Mouse (Mus musculus) hindbrain, embryonic 16.5 days (tissue): Measurements from ENCODE around the gene Zfp536. TPM values are rescaled to one million over a fixed set of nuclear protein-coding genes. Genes with fewer than 3 reads are reported as not detected.
A peak's percentile ranks its signal among the peaks of the same experiment; 100 is the strongest.

Source experiments
- ATAC-seq: fragments of 200-750 bp; cut with Nextera tagmentation; 2 replicates; pipeline ENCODE4 v1.8.0; 2017; ENCODE audit warnings: moderate TSS enrichment, moderate library complexity
- H3K27ac ChIP-seq: fragments of 300-500 bp; sonication (generic); 2 replicates; pipeline ENCODE4 v1.5.1; 2014; ENCODE audit warnings: low read depth, mild to moderate bottlenecking, control low read depth, low read length, moderate library complexity
- H3K27me3 ChIP-seq: fragments of 300-500 bp; sonication (generic); replicated peaks from 2 replicates; pipeline ENCODE4 v1.6.1; 2014; ENCODE audit warnings: low read length; ENCODE audit not compliant: control insufficient read depth, insufficient read depth
- H3K36me3 ChIP-seq: fragments of 300-500 bp; sonication (generic); 2 replicates; pipeline ENCODE4 v1.6.1; 2014; ENCODE audit warnings: mild to moderate bottlenecking, low read length, moderate library complexity, mixed read lengths; ENCODE audit not compliant: control insufficient read depth, insufficient read depth
- H3K4me1 ChIP-seq: fragments of 300-500 bp; sonication (generic); 2 replicates; pipeline ENCODE4 v1.6.1; 2014; ENCODE audit warnings: low read depth, low read length; ENCODE audit not compliant: control insufficient read depth, insufficient read depth
- H3K4me2 ChIP-seq: fragments of 300-500 bp; sonication (generic); 2 replicates; pipeline ENCODE4 v1.6.1; 2014; ENCODE audit warnings: mild to moderate bottlenecking, low read length, control low read depth, moderate library complexity
- H3K4me3 ChIP-seq: fragments of 300-500 bp; sonication (generic); 2 replicates; pipeline ENCODE4 v1.5.1; 2014; ENCODE audit warnings: mild to moderate bottlenecking, low read length, control low read depth, moderate library complexity
- H3K9ac ChIP-seq: fragments of 300-500 bp; sonication (generic); 2 replicates; pipeline ENCODE4 v1.6.1; 2014; ENCODE audit warnings: low read depth, mild to moderate bottlenecking, control low read depth, low read length, moderate library complexity
- H3K9me3 ChIP-seq: fragments of 300-500 bp; sonication (generic); 2 replicates; pipeline ENCODE4 v1.6.1; 2014; ENCODE audit warnings: mild to moderate bottlenecking, low read length, moderate library complexity; ENCODE audit not compliant: control insufficient read depth
- WGBS: fragments of 180-500 bp; shearing (Covaris S2); extraction: QIAGEN DNeasy Blood & Tissue Kit; methylation state at CpG from one replicate; pipeline ENCODE4 v1.1.7; 2014; 5-methylcytosine and 5-hydroxymethylcytosine counted together
- polyA plus RNA-seq: library from polyadenylated mRNA; unstranded; fragments of >200 nt; fragmentation: Nextera tagmentation; extraction: Ambion mirVana; gene quantifications from 2 replicates; pipeline ENCODE4 v1.2.1, GENCODE M21; 2015

Zfp536 gene
- polyA plus RNA-seq, 1 experiment from 2014 or later, result 28.5 TPM

DNA sequence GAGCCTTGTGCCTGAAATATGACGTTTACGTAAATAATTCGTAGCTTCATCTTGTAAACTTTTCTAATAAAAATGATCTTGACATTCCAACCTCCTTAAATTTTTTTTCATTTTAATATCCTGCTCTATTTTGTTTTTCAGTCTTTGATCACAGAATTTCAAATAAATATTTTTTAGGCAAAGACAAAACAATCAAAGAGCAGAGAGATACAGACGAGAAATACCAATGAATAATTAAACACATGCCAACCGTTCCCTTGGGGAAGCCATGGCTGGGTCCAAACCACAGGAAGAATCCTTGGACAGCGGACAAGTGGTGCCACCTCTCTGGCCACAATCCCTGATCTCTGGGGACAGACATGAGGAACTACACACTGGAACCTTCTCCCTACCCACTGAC is 38.3 kb downstream of the Zfp536 start:
- no peak for ATAC-seq
- Histone ChIP-seq H3K4me1 (peaks cover 13% of the 10 kb centered on the region), H3K27me3 (no peaks in the 10 kb centered on the region), H3K9ac (no peak overlapping the region), H3K4me3 (no peak overlapping the region), H3K27ac (no peak overlapping the region), H3K4me2 (no peak overlapping the region), H3K36me3 (no peaks in the 10 kb centered on the region), H3K9me3 (no peaks in the 10 kb centered on the region)
- 49% methylated on average over 6 of the region's 6 CpGs for WGBS

DNA sequence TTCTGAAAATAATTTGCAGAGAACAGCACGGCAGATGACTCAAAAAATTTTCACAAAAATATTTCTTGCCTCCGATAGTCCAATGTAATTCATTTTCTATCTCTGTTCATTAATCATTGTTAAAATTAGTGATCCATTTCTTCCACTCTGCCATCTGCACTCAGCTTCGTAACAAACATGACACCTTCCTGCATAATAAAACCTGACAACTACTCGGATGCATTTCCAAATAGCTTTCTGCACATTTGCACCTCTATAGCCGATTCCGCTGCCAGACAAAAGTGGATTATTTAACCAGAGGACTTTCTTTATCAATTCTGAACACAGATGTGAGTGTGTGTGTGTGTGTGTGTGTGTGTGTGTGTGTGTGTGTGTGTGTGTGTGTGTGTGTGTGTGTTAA is 38.9 kb downstream of the Zfp536 start:
- H3K4me1 ChIP-seq, result peaks cover 13% of the 10 kb centered on the region
- no peak overlapping the region for H3K4me2 ChIP-seq
- no peak overlapping the region for H3K4me3 ChIP-seq
- ATAC-seq, result no peak
- no peak overlapping the region for H3K9ac ChIP-seq
- no peaks in the 10 kb centered on the region for H3K9me3 ChIP-seq
- H3K36me3 ChIP-seq, result no peaks in the 10 kb centered on the region
- H3K27me3 ChIP-seq, result no peaks in the 10 kb centered on the region
- WGBS, result 41% methylated on average over 6 of the region's 6 CpGs
- H3K27ac ChIP-seq, result no peak overlapping the region

DNA sequence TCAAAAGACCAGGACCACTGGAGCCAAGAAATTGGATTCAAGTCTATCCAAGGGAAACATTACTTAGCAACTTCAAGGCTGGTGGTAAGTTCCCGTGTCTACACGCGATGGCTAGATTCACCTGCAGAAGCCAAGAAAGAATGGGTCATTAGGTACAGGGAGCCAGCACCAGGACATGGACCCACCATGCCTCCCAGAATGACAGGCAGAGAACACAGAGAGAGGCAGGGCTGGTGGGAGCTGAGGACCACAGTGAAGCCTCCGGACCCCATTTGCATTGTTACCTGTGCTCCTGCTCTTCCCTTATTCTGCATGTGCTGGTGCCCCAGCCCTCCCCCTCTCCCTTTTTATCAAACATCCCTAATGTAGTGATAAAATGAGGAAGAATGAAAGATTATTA is 39.4 kb downstream of the Zfp536 start:
- no peak overlapping the region for H3K9ac ChIP-seq
- no peaks in the 10 kb centered on the region for H3K9me3 ChIP-seq
- ATAC-seq, result no peak
- no peak overlapping the region for H3K4me2 ChIP-seq
- no peak overlapping the region for H3K4me3 ChIP-seq
- 86% methylated on average over 4 of the region's 4 CpGs for WGBS
- H3K27ac ChIP-seq, result no peak overlapping the region
- H3K36me3 ChIP-seq, result no peaks in the 10 kb centered on the region
- peaks cover 13% of the 10 kb centered on the region for H3K4me1 ChIP-seq
- H3K27me3 ChIP-seq, result no peaks in the 10 kb centered on the region

DNA sequence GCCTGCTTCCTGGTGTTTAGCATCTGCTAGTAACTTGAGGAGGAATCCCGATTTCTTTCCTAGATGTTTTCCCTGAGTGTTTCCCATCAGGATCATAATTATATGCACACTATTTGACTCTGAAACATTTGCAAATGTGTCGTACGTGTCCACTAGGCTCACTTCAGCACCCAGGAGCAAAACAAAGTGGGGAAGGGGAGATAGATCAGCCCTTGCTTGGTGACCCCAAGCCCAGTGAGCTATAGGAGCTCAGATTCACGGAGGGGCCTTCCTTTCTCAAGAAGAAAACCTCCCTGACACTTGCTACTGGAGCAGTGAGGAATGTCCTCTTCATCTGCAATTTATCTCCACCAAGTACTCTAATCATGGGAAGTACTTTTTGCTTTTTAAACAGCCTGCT is 40.7 kb downstream of the Zfp536 start:
- 64% methylated on average over 4 of the region's 4 CpGs for WGBS
- Histone ChIP-seq H3K36me3 (no peaks in the 10 kb centered on the region), H3K27ac (no peak overlapping the region), H3K4me3 (no peak overlapping the region), H3K9me3 (no peaks in the 10 kb centered on the region), H3K27me3 (no peaks in the 10 kb centered on the region), H3K4me2 (no peak overlapping the region), H3K4me1 (peaks cover 13% of the 10 kb centered on the region), H3K9ac (no peak overlapping the region)
- ATAC-seq, result no peak

DNA sequence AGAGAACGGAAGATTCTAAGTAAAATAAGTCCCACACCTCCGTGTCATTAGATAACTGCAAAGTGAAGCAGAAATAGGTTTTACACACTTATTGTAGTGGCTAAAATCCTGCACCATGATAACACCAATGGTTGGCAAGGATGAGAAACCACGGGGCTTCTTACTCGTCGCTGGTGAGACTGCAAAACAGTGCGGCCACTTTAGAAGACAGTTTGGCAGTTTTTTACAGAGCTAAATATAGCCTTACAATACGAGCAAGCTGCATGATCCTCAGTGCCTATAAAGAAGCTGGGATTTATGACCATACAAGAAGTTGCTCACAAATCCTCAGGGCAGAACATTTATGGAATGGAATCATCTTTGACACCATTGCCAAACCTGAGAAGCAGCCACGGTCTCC is 45.7 kb downstream of the Zfp536 start:
- Histone ChIP-seq H3K4me1 (peaks cover 8% of the 10 kb centered on the region), H3K27ac (no peak overlapping the region), H3K4me3 (no peak overlapping the region), H3K27me3 (no peaks in the 10 kb centered on the region), H3K36me3 (no peaks in the 10 kb centered on the region), H3K9ac (no peak overlapping the region), H3K9me3 (no peaks in the 10 kb centered on the region), H3K4me2 (no peak overlapping the region)
- whole genome bisulfite sequencing, result 82% methylated on average over 8 of the region's 8 CpGs
- ATAC-seq, result no peak

DNA sequence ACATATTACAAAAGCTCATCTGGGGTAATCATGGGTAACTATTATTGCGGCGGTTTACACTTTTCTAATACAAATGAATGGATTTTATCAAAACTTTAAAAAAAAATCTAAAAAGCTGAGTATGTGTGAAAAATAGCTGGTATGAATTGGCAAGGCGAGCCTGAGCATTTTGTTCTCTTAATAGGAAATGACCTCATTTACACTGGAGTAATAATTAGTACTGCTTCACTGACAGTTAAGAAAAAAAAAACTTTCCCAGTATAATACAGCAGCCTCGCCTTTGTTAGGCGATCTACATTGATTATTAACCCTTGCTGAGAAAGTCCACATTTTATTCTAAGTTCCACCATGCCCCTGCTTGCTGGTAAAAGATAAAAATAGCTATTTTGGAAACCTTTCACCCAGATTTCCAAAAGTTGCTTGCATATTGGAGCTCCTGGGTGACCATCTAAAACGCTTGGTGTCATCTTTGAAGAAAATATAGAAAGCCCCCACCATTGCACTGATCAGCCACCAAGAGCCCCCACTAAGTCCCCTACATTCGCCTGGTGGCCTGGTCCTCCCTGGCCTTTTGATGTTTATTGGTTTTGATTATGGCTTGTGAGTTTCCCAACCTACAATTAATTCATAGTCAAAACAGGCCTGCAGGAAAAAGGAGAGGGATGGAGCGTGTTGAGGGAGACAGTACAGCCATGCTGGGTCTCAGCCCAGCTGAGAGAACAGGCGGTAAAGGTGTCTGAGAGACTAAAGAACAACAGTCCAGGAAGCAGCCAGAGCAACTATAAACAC is 49.2 kb downstream of the Zfp536 start:
- no peak for ATAC-seq
- H3K9me3 ChIP-seq, result no peaks in the 10 kb centered on the region
- H3K27ac ChIP-seq, result no peak overlapping the region
- H3K4me3 ChIP-seq, result no peak overlapping the region
- no peaks in the 10 kb centered on the region for H3K27me3 ChIP-seq
- no peak overlapping the region for H3K4me2 ChIP-seq
- peaks cover 10% of the 10 kb centered on the region for H3K4me1 ChIP-seq
- no peaks in the 10 kb centered on the region for H3K36me3 ChIP-seq
- H3K9ac ChIP-seq, result no peak overlapping the region
- WGBS, result 42% methylated on average over 9 of the region's 9 CpGs

DNA sequence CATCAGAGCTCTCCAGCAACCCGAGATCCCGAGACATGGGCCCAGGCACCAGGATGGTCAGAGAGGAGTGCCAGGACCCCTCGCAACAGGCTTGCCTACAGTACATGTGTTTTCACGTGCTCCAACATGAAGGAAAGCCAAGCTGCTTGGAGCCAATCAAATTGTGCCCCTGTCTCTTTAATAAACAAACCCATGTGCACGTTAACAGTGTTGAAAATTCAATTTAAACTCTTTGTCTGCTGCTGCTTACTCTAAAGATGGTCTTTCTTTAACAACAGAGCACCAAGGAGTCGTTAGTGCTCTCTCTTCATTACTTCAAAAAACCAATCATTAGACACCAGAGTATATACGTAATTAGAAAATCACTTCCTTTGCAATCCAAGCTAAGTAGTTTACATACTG is 50.2 kb downstream of the Zfp536 start:
- Histone ChIP-seq H3K4me3 (no peak overlapping the region), H3K36me3 (no peaks in the 10 kb centered on the region), H3K9ac (no peak overlapping the region), H3K27ac (no peak overlapping the region), H3K4me1 (peaks cover 14% of the 10 kb centered on the region), H3K4me2 (peak overlapping the region; percentile 16; the same call in 1 of the 2 replicates), H3K27me3 (no peaks in the 10 kb centered on the region), H3K9me3 (no peaks in the 10 kb centered on the region)
- ATAC-seq, result peak; percentile 43
- 44% methylated on average over 7 of the region's 7 CpGs for WGBS

DNA sequence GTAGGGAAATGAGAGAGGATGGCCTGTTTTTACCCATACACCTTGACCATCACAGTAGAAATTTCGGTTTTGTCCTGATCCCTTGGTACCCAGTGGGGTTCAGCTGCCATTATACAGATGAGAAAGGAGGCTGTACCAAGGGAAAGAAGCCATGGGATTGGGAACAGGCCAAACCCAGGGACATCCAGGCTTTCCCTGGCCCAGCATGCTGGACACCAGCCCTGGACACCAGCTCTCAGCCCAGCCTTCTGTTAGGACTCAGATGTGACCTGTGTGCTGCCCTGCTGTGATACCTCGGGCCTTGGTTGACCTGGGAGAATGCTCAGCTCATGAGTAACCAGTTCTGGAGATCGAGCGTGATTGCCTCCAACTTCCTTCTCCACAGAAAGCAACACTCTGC is 51.8 kb downstream of the Zfp536 start:
- Histone ChIP-seq H3K36me3 (no peaks in the 10 kb centered on the region), H3K27ac (no peak overlapping the region), H3K4me3 (no peak overlapping the region), H3K9ac (no peak overlapping the region), H3K27me3 (no peaks in the 10 kb centered on the region), H3K9me3 (no peaks in the 10 kb centered on the region), H3K4me1 (peaks cover 19% of the 10 kb centered on the region), H3K4me2 (no peak overlapping the region)
- WGBS, result 97% methylated on average over 4 of the region's 4 CpGs
- no peak for ATAC-seq

DNA sequence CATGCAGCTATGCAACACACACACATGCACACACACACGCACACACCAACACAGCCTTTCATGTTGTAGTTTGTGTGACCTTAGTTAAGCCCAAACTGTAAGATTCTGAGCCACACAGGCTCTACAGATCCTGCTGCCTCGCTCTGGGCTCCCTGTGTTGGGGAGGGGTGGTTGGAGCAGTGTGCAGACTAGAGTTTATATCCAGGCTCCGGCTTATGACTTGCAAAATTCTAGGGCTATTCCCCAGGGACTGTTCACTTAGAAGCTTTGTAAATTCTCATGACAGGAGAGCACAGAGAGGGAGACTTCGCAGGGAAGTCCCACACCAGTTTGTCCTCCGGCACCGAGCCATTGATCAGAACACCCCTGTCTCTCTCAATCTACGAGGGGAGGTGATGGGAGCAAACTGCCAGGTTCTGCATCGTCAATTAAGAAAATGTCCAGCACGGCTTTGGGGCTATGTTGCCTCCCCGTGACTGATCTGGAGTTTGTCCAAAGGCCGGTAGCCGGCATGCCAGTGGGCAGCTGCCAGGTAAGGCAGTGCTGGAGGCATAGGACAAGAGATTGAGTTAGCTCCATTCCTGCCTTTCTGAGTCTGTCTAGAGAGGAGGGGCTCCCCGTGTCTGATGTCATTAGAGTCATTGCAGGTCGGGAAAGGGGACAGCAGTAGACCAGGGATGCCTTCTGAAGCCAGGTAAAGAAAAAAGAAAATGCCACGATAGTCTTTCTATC is 54.6 kb downstream of the Zfp536 start:
- 45% methylated on average over 15 of the region's 15 CpGs for WGBS
- Histone ChIP-seq H3K9ac (no peak overlapping the region), H3K36me3 (no peaks in the 10 kb centered on the region), H3K4me3 (no peak overlapping the region), H3K27ac (no peak overlapping the region), H3K9me3 (no peaks in the 10 kb centered on the region), H3K4me2 (peak overlapping the region; percentile 7; the same call in 1 of the 2 replicates), H3K27me3 (no peaks in the 10 kb centered on the region), H3K4me1 (peaks cover 22% of the 10 kb centered on the region)
- peak; percentile 44; the same call in 1 of the 2 replicates for ATAC-seq
